Mouse (Mus musculus) embryonic facial prominence, embryonic 10.5 days (tissue): ENCODE measurements around the gene Tsen15. TPM values are rescaled to one million over a fixed set of nuclear protein-coding genes. Genes with fewer than 3 reads are reported as not detected.
A peak's percentile ranks its signal among the peaks of the same experiment; 100 is the strongest.

Experiments used
- DNase-seq: peaks from one replicate; pipeline ENCODE4 v3.0.0-alpha.2; 2017; ENCODE audit warnings: low spot score
- H3K27ac ChIP-seq: fragments of 300-500 bp; sonication (generic); replicated peaks from 2 replicates; pipeline ENCODE4 v1.5.1; 2016; ENCODE audit warnings: mild to moderate bottlenecking
- H3K27me3 ChIP-seq: fragments of 300-500 bp; sonication (generic); replicated peaks from 2 replicates; pipeline ENCODE4 v1.6.1; 2016; ENCODE audit warnings: low read depth, mild to moderate bottlenecking; ENCODE audit not compliant: poor library complexity, severe bottlenecking
- H3K36me3 ChIP-seq: fragments of 300-500 bp; sonication (generic); replicated peaks from 2 replicates; pipeline ENCODE4 v1.6.1; 2016; ENCODE audit warnings: mild to moderate bottlenecking, moderate library complexity
- H3K4me1 ChIP-seq: fragments of 300-500 bp; sonication (generic); 2 replicates; pipeline ENCODE4 v1.6.1; 2016
- H3K4me3 ChIP-seq: fragments of 300-500 bp; sonication (generic); 2 replicates; pipeline ENCODE4 v1.5.1; 2016; ENCODE audit warnings: mild to moderate bottlenecking, moderate library complexity
- H3K9me3 ChIP-seq: fragments of 300-500 bp; sonication (generic); 2 replicates; pipeline ENCODE4 v1.6.1; 2016; ENCODE audit warnings: mild to moderate bottlenecking
- WGBS: fragments of 180-500 bp; shearing (Covaris S2); methylation state at CpG from one replicate; pipeline ENCODE4 v1.1.7; 2016; 5-methylcytosine and 5-hydroxymethylcytosine counted together
- polyA plus RNA-seq: library from polyadenylated mRNA; unstranded; fragments of >200 nt; fragmentation: Nextera tagmentation; extraction: Ambion mirVana; gene quantifications from 2 replicates; pipeline ENCODE4 v1.2.1, GENCODE M21; 2016

Gene Tsen15
- 100 and 101 TPM in 2 replicates for polyA plus RNA-seq

GRCm38 (mm10) chr1:152386188-152386835 is at the start of gene Tsen15:
Gene Tsen15 (minus strand): TSS chr1:152386688.
- no peaks in the 10 kb centered on the region for H3K9me3 ChIP-seq
- peak within 1 kb of the TSS; percentile 88 for H3K27ac ChIP-seq
- H3K4me3 ChIP-seq: peak within 1 kb of the TSS; percentile 93
- H3K4me1 ChIP-seq: peaks cover 7% of the 10 kb centered on the region
- peaks cover 11% of the 10 kb centered on the region for H3K36me3 ChIP-seq
- 0 out of 2 replicates have a peak, but pooled peaks cover 3% of the 10 kb centered on the region for H3K27me3 ChIP-seq
- WGBS: under 1% methylated on average over 57 of the region's 57 CpGs
- peak; percentile 88 for DNase-seq

DNA sequence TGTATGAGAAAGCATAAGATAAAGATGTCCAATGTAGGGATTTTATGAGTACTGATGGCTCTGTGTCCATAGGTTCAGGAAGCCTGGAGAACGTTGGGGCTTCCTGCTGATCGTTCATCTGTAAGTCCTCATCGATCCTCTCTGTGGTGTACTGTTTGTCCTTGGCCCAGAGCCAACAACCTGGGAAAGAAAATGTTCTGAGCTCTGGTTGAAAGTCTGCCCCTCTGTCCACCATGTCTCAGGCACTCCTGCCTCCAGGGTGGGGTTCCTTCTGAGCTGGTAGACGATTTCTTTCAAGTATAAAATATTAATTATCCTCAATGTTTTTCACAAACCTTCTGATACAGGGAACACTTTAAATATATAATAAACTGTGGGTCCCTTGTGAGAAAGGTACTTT is 47.7 kb upstream of the Tsen15 start:
- 91% methylated on average over 4 of the region's 4 CpGs for WGBS
- no peaks in the 10 kb centered on the region for H3K27me3 ChIP-seq
- H3K9me3 ChIP-seq: no peaks in the 10 kb centered on the region
- no peak overlapping the region for H3K4me3 ChIP-seq
- no peaks in the 10 kb centered on the region for H3K36me3 ChIP-seq
- DNase-seq: no peak
- no peak overlapping the region for H3K27ac ChIP-seq
- no peaks in the 10 kb centered on the region for H3K4me1 ChIP-seq

DNA sequence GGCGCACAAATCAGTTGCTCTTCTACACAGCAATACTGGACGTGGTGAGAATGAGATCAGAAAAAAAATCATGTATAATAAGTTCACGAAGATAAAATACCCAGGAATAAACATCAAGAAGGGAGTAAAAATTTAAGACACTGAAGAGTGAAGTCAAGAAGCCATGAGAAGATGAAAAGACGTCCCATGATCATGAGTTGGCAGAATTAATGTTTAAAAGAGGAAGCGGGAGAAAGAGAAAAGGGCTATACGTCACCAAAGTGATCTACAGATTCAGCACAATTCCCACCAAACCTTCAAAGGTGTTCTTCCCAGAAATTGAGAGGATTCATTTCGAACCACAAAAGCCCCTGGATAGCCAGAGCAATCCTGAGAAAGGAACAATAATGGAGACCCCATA is 43.3 kb upstream of the Tsen15 start:
- no peaks in the 10 kb centered on the region for H3K9me3 ChIP-seq
- no peak overlapping the region for H3K27ac ChIP-seq
- no peak overlapping the region for H3K4me3 ChIP-seq
- no peaks in the 10 kb centered on the region for H3K27me3 ChIP-seq
- WGBS: 90% methylated on average over 7 of the region's 7 CpGs
- H3K36me3 ChIP-seq: no peaks in the 10 kb centered on the region
- H3K4me1 ChIP-seq: no peaks in the 10 kb centered on the region
- no peak for DNase-seq

DNA sequence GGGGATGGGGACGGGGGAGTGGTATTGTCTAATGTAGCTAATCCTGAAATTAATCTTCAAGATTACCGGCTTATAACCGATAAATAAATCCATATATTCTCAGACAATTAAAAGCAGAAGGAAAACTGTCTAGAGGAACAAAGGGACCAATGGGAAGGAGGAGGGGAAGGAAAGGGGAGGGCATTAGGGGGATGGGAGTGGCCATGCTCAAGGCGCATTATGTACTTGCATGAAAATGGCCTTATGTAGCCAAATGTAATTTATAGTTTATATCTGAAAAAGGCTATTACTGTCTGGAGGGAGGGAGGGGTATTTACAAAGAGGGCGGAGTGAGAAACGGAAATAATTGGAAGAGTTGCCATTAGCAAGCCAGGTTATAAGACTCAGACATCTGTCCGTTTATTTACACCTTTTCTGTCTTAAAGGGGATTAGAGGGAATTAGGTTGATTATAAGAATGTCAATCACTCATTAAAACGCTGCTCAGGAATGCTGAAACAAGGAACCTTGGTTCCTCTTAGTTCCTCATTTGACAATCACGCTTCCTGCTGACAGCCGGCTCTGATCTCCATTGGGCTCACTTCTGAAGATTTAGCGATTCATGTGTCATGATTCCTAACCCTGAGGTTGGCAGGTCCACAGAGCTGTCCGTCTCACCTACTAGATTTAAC is 41.6 kb upstream of the Tsen15 start:
- Histone ChIP-seq H3K27me3 (no peaks in the 10 kb centered on the region), H3K9me3 (no peaks in the 10 kb centered on the region), H3K4me1 (peaks cover 5% of the 10 kb centered on the region; the same call in 1 of the 2 replicates), H3K27ac (no peak overlapping the region), H3K4me3 (no peak overlapping the region), H3K36me3 (no peaks in the 10 kb centered on the region)
- WGBS: 71% methylated on average over 12 of the region's 12 CpGs
- DNase-seq: no peak

DNA sequence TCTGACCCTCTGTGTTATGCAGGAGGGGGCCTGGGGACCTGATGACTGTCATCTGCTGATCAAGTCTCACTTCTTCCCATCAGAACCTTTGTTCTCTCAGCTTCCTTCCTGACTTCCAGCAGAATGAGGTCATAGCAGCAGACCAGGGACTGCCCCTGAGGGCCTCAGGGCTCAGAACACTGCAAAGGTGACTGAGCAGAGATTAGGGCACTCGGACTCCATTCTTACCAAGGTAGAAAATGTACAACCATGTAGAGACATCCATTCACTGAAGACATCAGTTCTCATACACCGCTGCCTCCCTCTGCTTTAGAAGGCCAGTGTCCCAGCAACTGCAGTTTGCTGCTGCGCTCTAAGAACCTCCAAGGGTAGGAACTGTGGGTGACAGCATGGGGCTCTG is 36.6 kb upstream of the Tsen15 start:
- no peaks in the 10 kb centered on the region for H3K27me3 ChIP-seq
- no peak for DNase-seq
- no peaks in the 10 kb centered on the region for H3K9me3 ChIP-seq
- peaks cover 9% of the 10 kb centered on the region for H3K4me1 ChIP-seq
- H3K27ac ChIP-seq: no peak overlapping the region
- H3K36me3 ChIP-seq: no peaks in the 10 kb centered on the region
- WGBS: 84% methylated on average over 3 of the region's 3 CpGs
- H3K4me3 ChIP-seq: no peak overlapping the region

- 83% methylated on average over 3 of the region's 3 CpGs for WGBS
- no peaks in the 10 kb centered on the region for H3K9me3 ChIP-seq
- no peaks in the 10 kb centered on the region for H3K36me3 ChIP-seq
Observed at GRCm38 (mm10) chr1:152422295-152422694, 35.8 kb upstream of the Tsen15 start.

GRCm38 (mm10) chr1:152417602-152418001 is 31.1 kb upstream of the Tsen15 start:
- 36% methylated on average over 5 of the region's 5 CpGs for WGBS
- peak; percentile 22 for DNase-seq
- no peaks in the 10 kb centered on the region for H3K36me3 ChIP-seq

More at GRCm38 (mm10) chr1:152422295-152422694, 35.8 kb upstream of the Tsen15 start:
- no peak for DNase-seq
- Histone ChIP-seq H3K4me3 (no peak overlapping the region), H3K4me1 (peaks cover 16% of the 10 kb centered on the region), H3K27me3 (no peaks in the 10 kb centered on the region), H3K27ac (no peak overlapping the region)

GRCm38 (mm10) chr1:152416306-152416904 is 29.9 kb upstream of the Tsen15 start:
- Histone ChIP-seq H3K27ac (no peak overlapping the region), H3K36me3 (no peaks in the 10 kb centered on the region), H3K4me3 (no peak overlapping the region), H3K27me3 (no peaks in the 10 kb centered on the region), H3K4me1 (peaks cover 13% of the 10 kb centered on the region), H3K9me3 (peaks cover 4% of the 10 kb centered on the region; the same call in 1 of the 2 replicates)
- WGBS: 87% methylated on average over 13 of the region's 13 CpGs
- no peak for DNase-seq

More at GRCm38 (mm10) chr1:152417602-152418001, 31.1 kb upstream of the Tsen15 start:
- H3K4me3 ChIP-seq: no peak overlapping the region
- H3K4me1 ChIP-seq: peaks cover 13% of the 10 kb centered on the region
- peaks cover under 1% of the 10 kb centered on the region; the same call in 1 of the 2 replicates for H3K9me3 ChIP-seq
- no peak overlapping the region for H3K27ac ChIP-seq
- H3K27me3 ChIP-seq: no peaks in the 10 kb centered on the region

GRCm38 (mm10) chr1:152414451-152414850 is 28.0 kb upstream of the Tsen15 start:
- peaks cover 4% of the 10 kb centered on the region; the same call in 1 of the 2 replicates for H3K9me3 ChIP-seq
- H3K36me3 ChIP-seq: no peaks in the 10 kb centered on the region
- no peak for DNase-seq
- WGBS: 76% methylated on average over 10 of the region's 10 CpGs
- H3K27me3 ChIP-seq: no peaks in the 10 kb centered on the region
- 0 out of 2 replicates have a peak overlapping the region, but pooled peaks have one; percentile 40 for H3K27ac ChIP-seq
- peaks cover 13% of the 10 kb centered on the region for H3K4me1 ChIP-seq
- no peak overlapping the region for H3K4me3 ChIP-seq

DNA sequence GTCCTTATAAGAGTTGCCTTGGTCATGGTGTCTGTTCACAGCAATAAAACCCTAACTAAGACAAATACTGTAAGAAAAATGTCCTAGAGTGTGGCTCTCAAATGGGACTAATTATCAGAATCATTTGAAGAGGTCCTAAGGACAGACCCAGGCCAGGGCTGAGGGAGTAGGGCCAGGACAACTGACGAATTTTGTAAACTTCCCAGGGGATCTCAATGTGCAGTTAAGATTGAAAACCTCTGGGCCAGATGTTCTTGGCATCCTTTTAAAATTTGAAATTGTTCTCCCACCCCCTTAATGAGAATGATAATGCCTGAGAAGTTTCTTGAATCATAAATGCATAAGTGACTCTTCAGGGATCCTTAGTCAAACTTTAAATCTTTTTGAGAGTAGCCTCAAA is 27.5 kb upstream of the Tsen15 start:
- H3K9me3 ChIP-seq: peaks cover 4% of the 10 kb centered on the region; the same call in 1 of the 2 replicates
- no peak overlapping the region for H3K4me3 ChIP-seq
- no peaks in the 10 kb centered on the region for H3K36me3 ChIP-seq
- peaks cover 13% of the 10 kb centered on the region for H3K4me1 ChIP-seq
- no peak overlapping the region for H3K27ac ChIP-seq
- no peaks in the 10 kb centered on the region for H3K27me3 ChIP-seq
- 67% methylated on average over 1 of the region's 1 CpGs for WGBS
- DNase-seq: no peak

- DNase-seq: no peak
- Histone ChIP-seq H3K9me3 (peaks cover 4% of the 10 kb centered on the region; the same call in 1 of the 2 replicates), H3K27me3 (no peaks in the 10 kb centered on the region), H3K36me3 (no peaks in the 10 kb centered on the region), H3K4me3 (no peak overlapping the region), H3K4me1 (peaks cover 13% of the 10 kb centered on the region), H3K27ac (no peak overlapping the region)
- 87% methylated on average over 2 of the region's 2 CpGs for WGBS
Observed at GRCm38 (mm10) chr1:152413116-152413515, 26.6 kb upstream of the Tsen15 start.

GRCm38 (mm10) chr1:152410657-152411056 is 24.2 kb upstream of the Tsen15 start:
- Histone ChIP-seq H3K9me3 (peaks cover 4% of the 10 kb centered on the region; the same call in 1 of the 2 replicates), H3K4me3 (no peak overlapping the region), H3K27ac (no peak overlapping the region), H3K36me3 (no peaks in the 10 kb centered on the region), H3K27me3 (0 out of 2 replicates have a peak, but pooled peaks cover 6% of the 10 kb centered on the region), H3K4me1 (peaks cover 14% of the 10 kb centered on the region)
- 94% methylated on average over 3 of the region's 3 CpGs for WGBS
- DNase-seq: no peak
